Mouse (Mus musculus): ENCODE results near the gene Rnf167.

The Rnf167 gene

DNA sequence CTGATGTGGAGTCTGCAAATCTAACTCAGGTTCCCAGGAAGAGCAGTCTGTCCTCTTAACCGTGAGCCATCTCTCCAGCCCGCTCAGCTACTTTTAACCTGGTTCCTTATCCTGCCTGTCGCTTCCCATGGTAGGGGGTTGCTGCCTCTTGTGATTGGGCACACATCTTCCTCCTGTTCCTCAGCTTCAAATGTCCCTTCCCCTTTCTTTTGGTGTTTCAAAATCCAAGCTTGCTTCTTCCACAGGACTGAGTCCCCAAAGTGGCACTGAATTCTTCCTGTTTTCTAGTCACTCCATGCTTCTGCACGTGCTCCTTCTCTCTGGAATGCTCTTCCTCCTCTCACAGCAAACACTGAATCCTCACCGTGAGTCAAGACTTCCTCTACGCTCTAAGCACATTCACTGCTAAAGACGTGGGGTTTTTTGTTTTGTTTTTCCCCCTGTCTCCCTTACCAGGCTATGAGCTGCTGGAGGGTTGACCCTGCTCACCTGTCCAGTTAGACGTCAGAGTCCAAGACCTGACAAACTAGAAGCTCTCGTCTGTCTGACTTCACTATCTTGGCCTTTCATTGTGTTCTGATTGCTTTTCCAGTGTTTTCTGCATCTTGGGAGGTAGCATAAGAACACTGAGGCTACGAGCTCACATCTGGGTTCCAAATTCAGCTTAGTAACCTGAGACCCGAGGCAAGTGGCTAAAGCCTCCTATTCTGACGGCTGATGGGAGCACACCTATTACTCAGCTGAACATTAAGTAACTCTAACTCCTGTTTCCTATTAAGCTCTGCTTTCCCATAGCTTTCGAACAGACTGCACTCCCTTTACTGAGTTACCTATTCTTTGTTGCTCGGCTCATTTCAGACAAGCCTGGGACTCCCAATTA is 20.5 kb downstream of the Rnf167 start:
- in situ Hi-C loops (cut with MboI; ENCODE audit: low pct_unique_long_range_greater_than_20kb in 1 of 2, low sequenced_read_pairs in 2 of 2, unreplicated experiment in 1 of 2): no loop called here

DNA sequence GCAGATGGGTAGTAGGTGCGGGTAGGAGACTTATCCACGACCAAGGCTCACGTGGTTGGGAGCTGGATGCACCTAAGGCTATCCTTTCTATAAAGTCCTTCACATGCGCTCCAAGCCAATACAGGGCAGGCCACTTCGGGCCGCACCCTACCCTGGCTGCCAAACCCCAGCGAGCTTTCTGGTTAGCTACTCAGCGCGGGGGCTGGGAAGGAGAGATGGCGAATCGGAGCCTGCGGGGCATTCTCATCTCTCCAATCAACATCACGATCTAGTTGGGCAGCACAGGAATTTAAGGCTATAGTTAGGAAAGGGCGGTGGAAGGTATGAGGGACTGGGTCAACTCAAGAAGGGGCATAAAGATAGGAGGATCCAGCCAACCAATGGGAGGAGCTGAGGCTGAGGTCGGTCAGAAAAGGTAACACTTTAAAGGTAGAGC is 21.3 kb downstream of the Rnf167 start:
- in situ Hi-C loops (cut with MboI; ENCODE audit: low pct_unique_long_range_greater_than_20kb in 1 of 2, low sequenced_read_pairs in 2 of 2, unreplicated experiment in 1 of 2): no loop called here

DNA sequence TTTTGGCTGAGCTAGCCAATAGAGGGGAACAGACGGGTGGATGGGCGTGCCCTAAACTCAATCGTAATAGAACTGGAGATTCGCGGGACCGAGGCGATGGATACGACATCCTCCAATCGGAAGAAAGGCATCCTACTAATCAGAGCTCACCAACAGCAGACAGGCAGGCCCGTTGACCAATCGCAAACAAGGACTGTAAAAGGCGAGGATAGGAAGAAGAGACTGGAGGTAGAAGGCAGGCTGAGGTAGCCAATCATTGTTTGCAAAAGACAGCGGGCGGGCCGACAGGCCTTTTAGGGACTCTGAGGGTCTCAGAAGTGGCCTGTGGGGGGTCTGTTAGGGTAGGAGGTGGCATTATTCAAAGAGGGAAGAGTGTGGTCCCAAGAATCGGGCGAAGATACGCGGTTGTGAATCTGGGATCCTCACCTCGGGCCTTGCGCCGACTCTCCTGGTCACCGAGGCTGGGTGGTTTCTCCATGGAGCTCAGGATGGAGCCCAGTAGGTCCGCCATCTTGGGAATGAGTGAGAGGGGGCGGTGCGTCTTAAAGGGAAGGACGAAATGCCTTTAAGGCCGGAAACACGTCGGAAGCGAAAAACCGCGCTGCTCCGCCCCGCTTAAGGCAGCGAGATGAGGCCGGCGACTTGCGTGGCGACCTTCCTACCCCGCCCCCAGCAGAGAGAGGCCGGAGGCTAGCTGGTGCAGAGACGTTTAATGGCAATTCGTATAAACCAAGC is 21.9 kb downstream of the Rnf167 start, which contains the start of gene Spag7:
Gene Spag7, minus strand, starts transcription at position 646 of the 735 bp plus-strand sequence.
- in situ Hi-C loops (cut with MboI; ENCODE audit: low pct_unique_long_range_greater_than_20kb in 1 of 2, low sequenced_read_pairs in 2 of 2, unreplicated experiment in 1 of 2): no loop called here

DNA sequence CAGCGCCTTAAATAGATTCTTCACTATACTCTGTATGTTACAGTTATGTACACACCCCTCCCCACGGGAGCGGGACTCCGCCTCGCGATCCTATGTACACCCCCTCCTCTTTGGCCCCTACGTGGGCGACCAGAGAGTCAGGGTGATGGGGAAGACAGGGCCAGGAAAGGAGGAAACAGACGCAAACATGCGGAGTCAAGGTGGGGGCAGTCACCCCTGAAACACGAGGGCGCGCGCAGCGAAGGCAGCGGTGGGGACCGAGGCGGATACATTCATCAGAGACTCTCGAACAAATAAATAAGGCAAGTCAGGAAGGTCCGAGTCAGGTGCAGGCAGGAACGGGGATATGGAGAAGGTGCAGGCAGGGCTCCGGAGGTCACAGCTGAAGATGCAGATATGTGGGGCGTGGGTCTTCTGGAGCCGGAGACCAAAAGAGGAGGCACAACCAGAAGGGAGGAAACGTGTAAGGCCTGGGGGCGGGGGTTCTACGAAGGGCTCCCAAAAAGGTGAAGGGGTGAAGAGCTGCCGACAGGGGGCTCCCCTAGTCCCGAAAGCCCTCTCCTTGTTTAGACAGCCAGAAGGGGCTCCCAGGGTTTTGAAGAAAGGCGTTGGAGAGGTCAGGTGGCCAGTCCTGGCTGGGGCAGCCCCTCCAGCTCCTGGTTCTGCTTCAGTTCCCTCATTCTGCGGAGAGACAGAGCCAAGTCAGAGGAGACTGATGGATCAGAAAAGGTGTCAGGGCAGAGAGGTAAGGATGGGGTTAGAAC is 22.7 kb downstream of the Rnf167 start:
- in situ Hi-C loops (cut with MboI; ENCODE audit: low pct_unique_long_range_greater_than_20kb in 1 of 2, low sequenced_read_pairs in 2 of 2, unreplicated experiment in 1 of 2): no loop called here

DNA sequence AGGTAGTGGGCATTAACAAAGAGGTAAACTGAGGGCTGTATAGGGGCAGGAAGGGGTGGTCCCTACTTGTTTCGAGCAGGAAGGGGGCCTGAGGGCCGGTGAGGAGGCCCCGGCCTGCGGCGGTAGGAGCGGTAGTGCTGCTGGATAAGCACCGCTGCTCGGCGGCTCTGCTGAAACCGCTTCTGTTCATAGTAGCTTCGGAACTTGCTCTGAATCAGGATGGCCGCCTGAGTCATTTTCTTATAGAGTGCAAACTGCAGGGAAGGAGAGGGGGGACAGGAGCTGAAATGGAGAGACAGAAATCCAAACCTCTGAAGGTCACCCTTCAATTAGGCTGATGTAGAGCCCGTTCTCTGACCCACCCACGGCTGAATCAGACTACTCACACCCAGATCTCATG is 23.4 kb downstream of the Rnf167 start:
- in situ Hi-C loops (cut with MboI; ENCODE audit: low pct_unique_long_range_greater_than_20kb in 1 of 2, low sequenced_read_pairs in 2 of 2, unreplicated experiment in 1 of 2): no loop called here

DNA sequence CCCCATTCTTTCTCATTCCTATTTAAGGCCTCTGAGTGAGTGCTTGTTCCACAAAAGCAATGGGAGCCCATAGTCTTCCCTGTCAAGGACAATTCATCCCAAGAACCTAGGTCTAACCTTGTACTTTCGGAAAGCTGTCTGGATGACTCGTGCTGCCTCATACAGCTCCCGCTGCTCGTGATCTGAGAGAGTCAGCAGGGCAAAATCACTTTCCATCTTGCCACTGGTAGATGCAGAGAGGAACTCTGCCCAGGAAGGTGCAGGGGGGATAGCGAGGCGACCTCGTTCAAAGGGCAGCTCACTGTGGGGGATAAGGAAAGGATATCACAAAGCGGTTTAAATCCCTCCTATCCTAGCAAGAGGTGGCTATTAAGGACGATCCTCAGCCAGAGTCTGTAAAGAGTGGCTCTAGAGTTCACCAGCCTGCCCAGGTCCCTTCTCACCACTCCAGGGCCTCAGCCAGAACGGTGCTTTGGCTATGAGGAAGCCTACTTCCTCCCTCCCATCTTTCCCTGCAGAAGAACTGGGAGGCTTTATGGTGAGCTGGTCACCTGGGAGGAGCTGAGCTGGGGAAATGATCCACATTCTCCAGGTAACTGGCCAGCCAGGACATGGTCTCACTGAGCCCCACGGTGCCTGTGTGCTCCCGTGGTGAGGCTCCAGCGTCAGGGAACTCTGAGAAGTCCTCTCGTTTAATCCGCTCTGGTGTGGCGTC is 24.5 kb downstream of the Rnf167 start:
- in situ Hi-C loops (cut with MboI; ENCODE audit: low pct_unique_long_range_greater_than_20kb in 1 of 2, low sequenced_read_pairs in 2 of 2, unreplicated experiment in 1 of 2): no loop called here

DNA sequence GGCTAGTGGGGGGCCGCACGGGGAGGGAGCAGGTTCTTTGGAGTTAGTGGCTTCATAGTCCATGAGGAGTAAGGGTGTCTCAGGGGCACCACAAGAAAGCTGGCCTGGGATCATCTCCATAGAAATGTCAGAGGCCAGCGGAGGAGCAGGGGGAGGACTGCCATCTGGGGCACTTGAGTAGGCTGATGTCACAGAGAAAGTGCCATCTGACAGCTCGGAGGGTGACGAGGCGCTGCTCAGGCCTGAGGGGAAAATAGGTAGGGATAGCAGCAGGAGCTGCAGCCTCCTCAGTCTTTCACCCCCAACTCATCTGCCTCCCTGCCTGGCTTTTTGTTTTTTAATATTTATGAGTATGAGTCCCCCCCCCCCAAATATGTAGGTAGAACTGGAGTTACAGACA is 27.0 kb downstream of the Rnf167 start:
- in situ Hi-C loops (cut with MboI; ENCODE audit: low pct_unique_long_range_greater_than_20kb in 1 of 2, low sequenced_read_pairs in 2 of 2, unreplicated experiment in 1 of 2): no loop called here

DNA sequence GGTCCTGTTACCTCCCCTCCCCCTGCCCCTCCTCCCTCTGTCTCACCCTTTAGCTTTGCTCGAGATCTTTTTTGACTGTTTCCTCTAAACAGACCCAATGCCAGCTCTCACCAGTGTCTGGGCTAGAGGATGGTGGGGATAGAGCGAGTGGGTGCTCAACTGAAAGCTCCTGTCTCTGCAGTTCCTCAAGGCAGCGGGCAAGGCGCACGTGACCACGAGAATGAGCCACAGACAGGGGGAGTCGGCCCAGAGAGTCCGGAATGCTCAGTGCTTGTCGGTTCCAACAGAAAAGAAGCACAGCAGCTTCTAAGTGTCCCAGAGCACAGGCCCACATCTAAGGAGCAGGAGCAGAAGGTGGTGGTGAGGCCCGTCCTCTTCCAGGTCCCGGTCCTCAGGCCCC is 27.5 kb downstream of the Rnf167 start:
- in situ Hi-C loops (cut with MboI; ENCODE audit: low pct_unique_long_range_greater_than_20kb in 1 of 2, low sequenced_read_pairs in 2 of 2, unreplicated experiment in 1 of 2): no loop called here

DNA sequence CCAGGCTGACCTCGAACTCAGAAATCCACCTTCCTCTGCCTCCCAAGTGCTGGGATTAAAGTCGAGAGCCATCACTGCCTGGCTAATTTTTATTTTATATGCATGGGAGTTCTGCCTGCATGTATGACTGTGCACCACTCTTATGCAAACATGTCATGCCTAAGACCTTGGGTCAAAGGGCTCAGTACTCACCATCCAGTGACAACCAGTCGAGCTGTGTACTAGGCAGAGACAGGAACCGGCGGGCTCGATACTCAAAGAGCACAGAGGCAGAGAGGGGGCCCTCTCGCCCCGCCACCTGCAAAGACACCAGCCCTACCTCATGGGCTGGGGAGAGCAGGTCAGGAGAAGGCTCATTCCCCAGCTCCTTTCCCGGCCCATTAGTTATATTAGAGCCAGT is 31.1 kb downstream of the Rnf167 start:
- in situ Hi-C loops (cut with MboI; ENCODE audit: low pct_unique_long_range_greater_than_20kb in 1 of 2, low sequenced_read_pairs in 2 of 2, unreplicated experiment in 1 of 2): no loop called here

DNA sequence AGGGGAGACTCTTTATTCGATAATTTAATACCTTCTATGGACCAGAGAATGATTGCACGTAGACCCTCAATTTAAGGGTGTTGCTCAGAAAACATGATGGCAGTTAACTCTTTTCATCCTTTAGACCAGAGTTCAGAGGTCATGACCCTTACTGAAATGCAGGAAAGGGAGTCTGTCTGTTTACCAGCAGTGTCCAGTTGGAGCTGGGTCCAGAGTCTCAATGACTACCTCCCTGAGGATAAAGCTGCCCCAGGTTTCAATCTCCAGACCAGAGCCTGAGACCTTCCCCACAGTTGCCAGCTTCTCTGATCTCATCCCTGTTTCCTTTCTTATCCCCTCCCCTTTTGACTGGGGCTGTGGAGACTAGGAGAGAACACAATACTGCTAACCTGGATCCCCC is 31.5 kb downstream of the Rnf167 start:
- in situ Hi-C loops (cut with MboI; ENCODE audit: low pct_unique_long_range_greater_than_20kb in 1 of 2, low sequenced_read_pairs in 2 of 2, unreplicated experiment in 1 of 2): no loop called here

DNA sequence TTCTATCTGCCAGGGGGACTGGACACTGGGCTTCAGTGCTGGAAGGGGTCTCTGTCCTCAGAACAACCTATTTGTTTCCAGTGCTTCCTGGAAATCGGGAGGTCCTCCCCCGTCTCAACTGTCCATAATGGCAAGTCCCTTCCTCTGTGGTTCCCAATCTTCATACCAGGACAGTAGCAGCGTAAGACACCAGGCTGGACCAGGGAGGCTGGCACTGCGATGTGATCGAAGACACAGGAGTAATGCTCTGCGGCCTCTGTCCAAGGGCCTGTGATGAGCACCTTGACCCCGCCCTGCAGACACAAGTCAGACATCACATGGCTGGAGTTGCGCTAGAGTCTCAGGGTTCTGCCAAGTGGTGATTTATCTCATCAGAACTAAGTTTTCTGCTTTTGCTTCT is 32.3 kb downstream of the Rnf167 start:
- in situ Hi-C loops (cut with MboI; ENCODE audit: low pct_unique_long_range_greater_than_20kb in 1 of 2, low sequenced_read_pairs in 2 of 2, unreplicated experiment in 1 of 2): no loop called here

DNA sequence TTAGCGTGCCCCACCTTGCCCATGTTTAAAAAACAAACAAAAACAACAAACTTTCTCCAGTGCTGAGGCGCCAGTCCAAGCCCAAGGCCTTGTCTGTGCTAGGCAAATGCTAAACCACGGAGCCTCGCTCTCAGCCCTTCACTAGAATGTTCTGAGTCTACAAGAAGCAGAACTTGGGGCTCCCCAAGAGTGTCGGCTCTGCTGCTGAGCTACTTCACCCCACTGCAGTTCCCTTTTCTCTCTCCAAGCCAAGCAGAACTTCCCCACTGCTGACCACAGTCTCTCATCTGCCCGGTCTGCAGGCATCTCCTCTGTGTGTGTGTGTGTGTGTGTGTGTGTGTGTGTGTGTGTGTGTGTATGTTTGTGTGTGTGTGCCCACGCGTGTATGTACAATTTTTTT is 32.9 kb downstream of the Rnf167 start:
- in situ Hi-C loops (cut with MboI; ENCODE audit: low pct_unique_long_range_greater_than_20kb in 1 of 2, low sequenced_read_pairs in 2 of 2, unreplicated experiment in 1 of 2): no loop called here

DNA sequence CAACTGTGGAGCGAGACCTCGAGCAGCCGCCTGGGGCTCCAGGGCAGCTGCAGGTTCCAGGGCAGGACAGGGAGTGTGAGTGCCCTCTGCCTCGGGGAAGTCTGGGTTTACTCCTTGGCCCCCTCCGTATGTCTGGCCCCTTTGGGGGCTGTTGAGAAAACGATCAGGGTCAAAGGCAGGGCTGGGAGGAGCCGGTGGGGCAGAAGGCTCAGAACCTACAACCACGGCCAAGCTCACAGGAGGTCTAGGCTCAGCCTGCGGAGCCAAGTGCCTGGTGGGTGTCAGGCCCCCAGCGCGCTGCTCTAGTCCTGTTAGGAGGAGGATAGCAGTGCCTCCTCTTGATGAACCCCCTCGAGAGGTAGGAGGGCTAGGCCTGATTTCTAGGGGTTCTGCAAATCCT is 34.1 kb downstream of the Rnf167 start:
- in situ Hi-C loops (cut with MboI; ENCODE audit: low pct_unique_long_range_greater_than_20kb in 1 of 2, low sequenced_read_pairs in 2 of 2, unreplicated experiment in 1 of 2): no loop called here

DNA sequence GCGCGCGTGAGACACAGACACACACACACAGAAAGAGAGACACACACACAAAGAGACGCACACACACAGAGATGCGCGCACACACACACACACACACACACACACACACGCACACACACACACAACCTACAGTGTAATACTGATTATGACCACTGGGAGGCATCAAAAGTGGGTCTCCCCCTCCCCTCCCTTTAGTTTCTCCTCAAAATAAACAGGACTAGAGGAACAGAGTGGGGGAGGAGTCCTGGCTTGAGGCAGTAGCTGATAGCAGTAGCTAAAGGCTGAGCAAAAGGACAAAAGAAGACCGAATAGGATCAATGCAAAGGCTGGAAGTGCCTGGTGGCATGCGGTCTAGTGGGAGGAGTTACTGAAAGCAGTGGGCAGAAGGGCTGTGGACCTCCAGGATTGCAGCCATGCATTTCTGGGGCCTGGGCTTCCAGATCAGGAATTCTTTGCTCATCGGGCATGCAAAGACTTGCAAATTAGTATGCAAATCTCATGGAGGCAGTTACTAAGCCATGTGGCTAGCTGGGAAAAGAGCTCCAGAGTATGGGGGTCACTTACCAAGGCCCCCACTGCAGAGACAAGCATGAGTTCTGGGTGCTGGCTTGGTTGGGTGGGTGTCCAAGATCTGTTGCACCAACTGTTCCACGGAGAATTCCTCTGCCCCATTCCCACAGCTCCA is 35.0 kb downstream of the Rnf167 start:
- in situ Hi-C loops (cut with MboI; ENCODE audit: low pct_unique_long_range_greater_than_20kb in 1 of 2, low sequenced_read_pairs in 2 of 2, unreplicated experiment in 1 of 2): no loop called here

DNA sequence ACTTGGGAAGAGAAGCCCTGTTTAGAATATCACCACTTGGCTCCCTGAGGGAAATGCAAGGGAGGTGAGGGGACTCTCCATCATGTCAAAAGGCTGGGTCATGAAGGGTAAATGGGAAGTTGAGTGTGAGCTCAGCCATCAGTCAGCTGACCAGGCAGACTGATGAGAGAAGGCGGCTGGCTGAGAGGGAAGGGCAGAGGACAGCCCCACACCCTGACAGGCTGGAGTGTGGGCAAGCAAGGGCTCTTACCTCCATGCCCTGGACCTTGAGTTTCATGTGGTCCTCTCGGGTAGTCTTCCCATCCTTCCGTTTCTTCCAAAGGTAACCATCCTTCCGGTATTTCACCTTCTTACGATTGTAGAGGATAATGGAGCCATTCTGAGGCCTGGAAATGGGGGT is 36.6 kb downstream of the Rnf167 start:
- in situ Hi-C loops (cut with MboI; ENCODE audit: low pct_unique_long_range_greater_than_20kb in 1 of 2, low sequenced_read_pairs in 2 of 2, unreplicated experiment in 1 of 2): no loop called here

DNA sequence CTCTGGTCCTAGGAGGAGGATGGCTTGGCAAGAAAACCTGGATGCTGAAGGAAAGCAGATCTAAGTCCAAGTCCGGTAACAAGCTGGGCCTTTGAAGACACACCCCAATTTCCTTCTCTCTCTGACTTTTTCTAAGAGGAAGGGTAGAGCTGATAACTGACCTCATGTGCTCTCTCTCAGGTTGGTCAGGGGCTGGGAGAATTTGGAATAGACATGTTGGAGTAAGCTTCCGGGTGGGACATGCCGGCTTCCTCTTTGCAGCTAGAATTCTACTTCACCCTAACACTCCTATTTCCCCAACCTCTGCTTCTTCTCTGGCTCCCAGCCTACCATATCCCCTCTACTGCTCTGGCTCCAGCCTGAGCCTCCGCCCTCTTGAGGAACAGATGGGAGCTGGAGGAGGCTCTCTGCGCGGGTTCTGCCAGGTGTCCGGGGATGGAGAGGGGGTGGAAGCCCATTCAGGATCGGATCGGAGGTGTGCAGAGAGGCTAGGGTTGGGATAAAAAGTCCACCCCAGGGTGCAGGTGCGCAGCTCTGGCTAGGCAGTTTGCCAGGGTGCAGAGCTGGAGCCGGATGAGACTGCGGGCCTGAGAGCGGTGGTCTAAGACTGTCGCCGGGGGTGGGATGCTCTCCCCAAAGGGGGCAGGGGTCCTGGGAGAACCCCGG is 40.0 kb downstream of the Rnf167 start:
- in situ Hi-C loops (cut with MboI; ENCODE audit: low pct_unique_long_range_greater_than_20kb in 1 of 2, low sequenced_read_pairs in 2 of 2, unreplicated experiment in 1 of 2): no loop called here

DNA sequence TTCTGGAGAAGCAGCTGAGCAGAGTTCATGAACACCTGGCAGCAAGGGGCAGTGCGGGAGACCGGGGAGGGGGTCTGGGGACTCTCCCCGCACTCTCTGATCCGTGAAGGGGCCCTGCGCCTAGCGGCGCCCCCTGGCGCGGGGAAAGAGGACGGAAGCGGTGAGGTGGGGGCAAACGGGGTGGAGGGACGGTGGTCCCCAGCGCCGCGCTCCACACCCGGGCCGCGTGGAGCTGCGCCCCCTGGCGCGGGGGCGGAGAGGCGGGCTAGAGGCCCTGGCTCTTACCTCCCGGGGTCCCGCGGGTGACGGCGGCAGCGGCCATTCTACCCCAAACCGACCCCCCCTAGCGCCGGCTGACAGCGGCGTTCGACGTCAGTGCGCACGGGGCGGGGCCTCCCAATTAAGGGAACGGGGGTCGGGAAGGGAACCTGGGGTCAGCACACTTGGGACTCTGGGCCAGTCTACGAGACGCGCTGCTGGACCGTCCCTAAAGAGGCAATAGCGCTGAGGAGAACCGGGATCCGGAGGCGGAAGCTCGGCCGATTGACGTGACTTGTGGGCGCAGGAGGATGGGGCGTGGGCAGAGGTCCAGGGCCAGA is 40.7 kb downstream of the Rnf167 start, which contains the start of gene Camta2:
Gene Camta2, minus strand, starts transcription at position 505 of the 599 bp plus-strand sequence.
- in situ Hi-C loops (cut with MboI; ENCODE audit: low pct_unique_long_range_greater_than_20kb in 1 of 2, low sequenced_read_pairs in 2 of 2, unreplicated experiment in 1 of 2): no loop called here

Measured in mouse embryonic stem cell (cell line).